Mouse (Mus musculus) liver, embryonic 14.5 days (tissue): ENCODE results near the gene Gjc1. TPM values are rescaled to one million over a fixed set of nuclear protein-coding genes. Genes with fewer than 3 reads are reported as not detected.

Source experiments
- ATAC-seq: fragments of 200-750 bp; cut with Nextera tagmentation; 2 replicates; pipeline ENCODE4 v1.8.0; 2017; ENCODE audit warnings: moderate number of reproducible peaks, mild to moderate bottlenecking, moderate library complexity; ENCODE audit not compliant: insufficient read depth
- DNase-seq, 3 experiments: peaks; one replicate each; pipeline ENCODE4 v3.0.0-alpha.2; 2012 to 2013; ENCODE audit warnings: low read depth in 3 of 3, low spot score in 3 of 3
- H3K27ac ChIP-seq: fragments of 300-500 bp; sonication (generic); 2 replicates; pipeline ENCODE4 v1.5.1; 2014; ENCODE audit warnings: moderate library complexity, mild to moderate bottlenecking, control low read depth, inconsistent platforms
- H3K27me3 ChIP-seq: fragments of 300-500 bp; sonication (generic); 2 replicates; pipeline ENCODE4 v1.6.1; 2014; ENCODE audit warnings: mild to moderate bottlenecking, low read length, moderate library complexity; ENCODE audit not compliant: control insufficient read depth, insufficient read depth
- H3K36me3 ChIP-seq: fragments of 300-500 bp; sonication (generic); replicated peaks from 2 replicates; pipeline ENCODE4 v1.6.1; 2014; ENCODE audit warnings: low read depth; ENCODE audit not compliant: control insufficient read depth, insufficient read depth
- H3K4me1 ChIP-seq, 2 experiments: fragments of 200-500 bp in 1 of 2; fragments of 300-500 bp in 1 of 2; sonication (generic) in 1 of 2; replicated peaks; 2 replicates each; pipeline ENCODE4 v1.6.1; 2012 to 2014; ENCODE audit warnings: antibody characterized with exemption in 1 of 2, inconsistent platforms in 1 of 2, low read length in 1 of 2; ENCODE audit not compliant: control insufficient read depth in 2 of 2, insufficient read depth in 2 of 2
- H3K4me2 ChIP-seq: fragments of 300-500 bp; sonication (generic); 2 replicates; pipeline ENCODE4 v1.6.1; 2014; ENCODE audit warnings: low read depth, mild to moderate bottlenecking, control low read depth, moderate library complexity
- H3K4me3 ChIP-seq, 2 experiments: fragments of 200-500 bp in 1 of 2; fragments of 300-500 bp in 1 of 2; sonication (generic) in 1 of 2; 2 replicates each; pipeline ENCODE4 v1.5.1; 2012 to 2014; ENCODE audit warnings: low read depth in 2 of 2, low read length in 2 of 2, mild to moderate bottlenecking in 2 of 2, control low read depth in 1 of 2, inconsistent platforms in 1 of 2, moderate library complexity in 1 of 2; ENCODE audit not compliant: insufficient read depth in 1 of 2
- H3K9ac ChIP-seq: fragments of 300-500 bp; sonication (generic); replicated peaks from 2 replicates; pipeline ENCODE4 v1.6.1; 2014; ENCODE audit warnings: mild to moderate bottlenecking, control low read depth, moderate library complexity
- H3K9me3 ChIP-seq: fragments of 300-500 bp; sonication (generic); 2 replicates; pipeline ENCODE4 v1.6.1; 2016; ENCODE audit warnings: low read length, mixed read lengths; ENCODE audit not compliant: control insufficient read depth
- CTCF ChIP-seq: IDR thresholded peaks from 2 replicates; pipeline ENCODE4 v1.5.1; 2016; ENCODE audit warnings: antibody characterized with exemption, low read depth, control low read depth
- EP300 ChIP-seq: IDR thresholded peaks from 2 replicates; pipeline ENCODE4 v1.6.1; 2016; ENCODE audit warnings: antibody characterized with exemption, low read depth
- WGBS: fragments of 180-500 bp; shearing (Covaris S2); extraction: QIAGEN DNeasy Blood & Tissue Kit; methylation state at CpG from one replicate; pipeline ENCODE4 v1.1.7; 2014; ENCODE audit not compliant: insufficient replicate concordance; 5-methylcytosine and 5-hydroxymethylcytosine counted together
- polyA plus RNA-seq, 2 experiments: library from polyadenylated mRNA; depleted of rRNA in 1 of 2; stranded (reverse) in 1 of 2; unstranded in 1 of 2; fragments of >200 nt; fragmentation: Nextera tagmentation in 1 of 2; extraction: Ambion mirVana in 1 of 2; gene quantifications; 2 replicates each; pipeline versions ENCODE4 v1.2.1 to v1.2.3; 2012 to 2014

Gene Gjc1
- polyA plus RNA-seq, 2 experiments, result 1.1 to 1.7 TPM

- Histone ChIP-seq H3K27ac (no peak overlapping the region), H3K36me3 (no peaks in the 10 kb centered on the region), H3K4me3 (no peak overlapping the region), H3K4me1 (no peaks in the 10 kb centered on the region), H3K9ac (no peak overlapping the region), H3K27me3 (no peaks in the 10 kb centered on the region), H3K4me2 (no peak overlapping the region), H3K9me3 (no peaks in the 10 kb centered on the region)
- WGBS, result 60% methylated on average over 4 of the region's 4 CpGs
- ATAC-seq (no peak), DNase-seq (no peak)
- TF ChIP-seq CTCF (no peak), EP300 (no peak)
These were observed 38.0 kb downstream of the Gjc1 start for GRCm38 (mm10) chr11:102781523-102781922.

DNA sequence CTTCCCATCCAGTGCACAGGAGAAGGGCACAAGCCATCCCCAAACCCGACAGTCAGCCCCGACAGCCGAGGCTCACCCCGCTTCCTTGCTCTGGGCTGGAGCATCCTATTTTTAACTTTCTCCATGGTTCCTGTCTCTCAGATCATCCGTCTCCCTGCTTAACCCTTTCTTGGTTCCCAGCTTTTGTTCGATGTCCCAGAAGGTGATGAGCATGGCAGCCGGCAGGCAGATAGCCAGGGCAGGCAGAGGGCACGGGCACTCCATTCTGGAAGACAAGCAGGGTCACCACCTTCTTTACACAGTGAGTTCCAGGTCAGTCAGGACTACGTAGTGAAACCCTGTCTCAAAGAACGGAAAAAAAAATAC lies 38.5 kb downstream of the Gjc1 start:
- 56% methylated on average over 10 of the region's 10 CpGs for WGBS
- H3K4me1 ChIP-seq, result no peaks in the 10 kb centered on the region
- no peak for DNase-seq
- no peak overlapping the region for H3K4me2 ChIP-seq
- ATAC-seq, result no peak
- no peak overlapping the region for H3K4me3 ChIP-seq
- TF ChIP-seq CTCF (no peak), EP300 (no peak)
- no peak overlapping the region for H3K9ac ChIP-seq
- no peak overlapping the region for H3K27ac ChIP-seq
- H3K27me3 ChIP-seq, result no peaks in the 10 kb centered on the region
- no peaks in the 10 kb centered on the region for H3K9me3 ChIP-seq
- H3K36me3 ChIP-seq, result no peaks in the 10 kb centered on the region

DNA sequence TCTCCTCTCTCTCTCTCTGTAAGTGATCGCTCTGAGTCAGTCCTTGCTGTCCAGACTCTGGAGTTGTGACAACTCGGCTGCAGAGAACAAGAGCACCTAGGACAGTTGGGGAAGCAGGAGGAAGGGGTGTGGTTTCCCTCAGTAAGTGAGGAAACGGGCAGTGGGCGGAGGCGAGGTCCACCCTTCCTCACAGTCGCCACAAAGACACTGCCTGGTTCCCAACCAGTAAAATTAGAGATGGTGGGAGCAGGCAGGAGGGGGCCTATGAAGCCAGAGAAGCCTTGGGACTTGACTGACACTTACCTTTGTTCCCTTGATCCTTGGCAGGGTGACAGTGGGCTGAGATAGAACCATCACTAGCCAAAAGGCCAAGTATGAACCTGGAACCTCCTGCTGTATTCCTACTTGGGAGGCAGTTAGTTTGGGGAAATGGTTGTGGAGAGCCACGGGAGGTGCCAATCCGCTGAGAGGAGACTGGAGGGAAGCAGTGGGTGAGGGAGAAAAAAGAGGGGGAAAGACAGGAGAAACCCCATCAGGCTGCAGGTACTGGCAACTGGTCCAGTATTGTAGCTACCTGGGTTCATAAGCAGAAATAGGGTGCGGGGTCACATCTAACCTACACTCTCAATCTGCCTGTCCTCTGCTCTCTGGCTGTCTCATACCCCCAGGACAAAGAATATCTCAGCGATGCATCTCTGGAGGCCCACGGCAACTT lies 39.1 kb downstream of the Gjc1 start:
- TF ChIP-seq EP300 (no peak), CTCF (no peak)
- no peaks in the 10 kb centered on the region for H3K27me3 ChIP-seq
- WGBS, result 18% methylated on average over 11 of the region's 11 CpGs
- H3K9ac ChIP-seq, result no peak overlapping the region
- no peak overlapping the region for H3K4me2 ChIP-seq
- H3K9me3 ChIP-seq, result no peaks in the 10 kb centered on the region
- H3K4me3 ChIP-seq, result no peak overlapping the region
- H3K4me1 ChIP-seq, result no peaks in the 10 kb centered on the region
- no peak overlapping the region for H3K27ac ChIP-seq
- ATAC-seq (no peak), DNase-seq (no peak)
- H3K36me3 ChIP-seq, result no peaks in the 10 kb centered on the region

DNA sequence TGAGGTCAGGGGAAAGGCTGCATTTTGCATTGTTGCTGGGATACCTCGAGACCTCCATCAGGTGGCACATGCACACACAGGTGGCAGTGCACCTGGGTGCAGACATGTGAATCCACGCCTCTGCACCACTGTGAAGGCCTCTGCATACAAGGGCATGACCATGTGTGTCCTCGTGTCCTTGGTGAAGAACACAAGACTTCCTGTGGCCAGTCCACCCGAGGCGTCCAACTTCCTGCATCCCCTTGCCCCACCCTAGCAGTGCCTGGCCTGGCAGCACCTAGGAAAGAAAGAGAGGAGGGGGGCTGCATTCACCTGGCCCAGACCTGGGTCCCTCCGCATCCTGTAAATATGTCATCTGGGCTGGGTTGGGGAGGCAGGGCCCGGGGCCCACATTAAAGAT lies 39.7 kb downstream of the Gjc1 start:
- H3K4me1 ChIP-seq, result no peaks in the 10 kb centered on the region
- no peak overlapping the region for H3K9ac ChIP-seq
- H3K9me3 ChIP-seq, result no peaks in the 10 kb centered on the region
- no peak overlapping the region for H3K27ac ChIP-seq
- 42% methylated on average over 7 of the region's 7 CpGs for WGBS
- no peaks in the 10 kb centered on the region; the same call in 1 of the 2 replicates for H3K27me3 ChIP-seq
- no peak for DNase-seq
- TF ChIP-seq CTCF (no peak), EP300 (no peak)
- H3K4me2 ChIP-seq, result no peak overlapping the region
- no peaks in the 10 kb centered on the region for H3K36me3 ChIP-seq
- no peak overlapping the region for H3K4me3 ChIP-seq
- no peak for ATAC-seq

DNA sequence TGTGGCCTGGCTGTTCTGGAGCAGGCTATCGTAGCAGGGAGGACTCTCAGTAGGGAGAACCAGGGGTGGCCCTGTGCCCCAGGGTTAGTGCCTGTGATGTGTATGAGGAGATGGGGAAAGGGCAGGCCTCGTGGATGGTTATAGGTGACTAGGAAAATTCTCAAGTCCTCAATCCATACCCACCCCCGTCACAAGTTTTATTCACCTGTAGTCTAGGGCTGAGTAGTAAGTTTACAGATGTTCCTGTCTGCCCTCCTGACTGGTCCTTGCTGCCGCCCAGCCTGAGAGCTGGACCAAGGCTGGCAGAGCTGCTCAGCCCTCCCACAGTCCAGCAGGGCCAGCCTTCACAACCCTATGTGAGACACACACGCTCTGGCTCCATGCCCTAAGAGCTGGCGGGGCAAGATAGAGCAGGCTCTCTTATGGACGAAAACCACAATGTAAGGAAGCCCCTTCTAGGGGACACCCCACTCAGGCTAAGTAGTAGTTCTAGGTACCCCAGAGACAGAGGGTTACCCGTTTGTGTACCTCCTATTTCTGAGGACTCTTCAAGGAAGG lies 40.3 kb downstream of the Gjc1 start:
- no peaks in the 10 kb centered on the region for H3K9me3 ChIP-seq
- H3K4me2 ChIP-seq, result no peak overlapping the region
- ATAC-seq, result no peak
- DNase-seq, result no peak
- no peak for TF ChIP-seq EP300
- TF ChIP-seq CTCF, result no peak
- WGBS, result 51% methylated on average over 8 of the region's 8 CpGs
- no peak overlapping the region for H3K9ac ChIP-seq
- H3K4me1 ChIP-seq, result no peaks in the 10 kb centered on the region; a peak in 1 of 4 replicates
- no peaks in the 10 kb centered on the region for H3K36me3 ChIP-seq
- no peak overlapping the region for H3K27ac ChIP-seq
- no peak overlapping the region for H3K4me3 ChIP-seq
- peaks cover 6% of the 10 kb centered on the region for H3K27me3 ChIP-seq
